Mouse (Mus musculus): ENCODE measurements around the gene Tent5b. TPM values are rescaled to one million over a fixed set of nuclear protein-coding genes. Genes with fewer than 3 reads are reported as not detected.
A peak's percentile ranks its signal among the peaks of the same experiment; 100 is the strongest.
"Not testable (repeated sequence)": the region's sequence is repeated elsewhere in the genome, so short reads cannot be mapped to it uniquely, and the experiment has no call there.

The Tent5b gene
- polyA plus RNA-seq, 1 experiment = 0.86 TPM

DNA sequence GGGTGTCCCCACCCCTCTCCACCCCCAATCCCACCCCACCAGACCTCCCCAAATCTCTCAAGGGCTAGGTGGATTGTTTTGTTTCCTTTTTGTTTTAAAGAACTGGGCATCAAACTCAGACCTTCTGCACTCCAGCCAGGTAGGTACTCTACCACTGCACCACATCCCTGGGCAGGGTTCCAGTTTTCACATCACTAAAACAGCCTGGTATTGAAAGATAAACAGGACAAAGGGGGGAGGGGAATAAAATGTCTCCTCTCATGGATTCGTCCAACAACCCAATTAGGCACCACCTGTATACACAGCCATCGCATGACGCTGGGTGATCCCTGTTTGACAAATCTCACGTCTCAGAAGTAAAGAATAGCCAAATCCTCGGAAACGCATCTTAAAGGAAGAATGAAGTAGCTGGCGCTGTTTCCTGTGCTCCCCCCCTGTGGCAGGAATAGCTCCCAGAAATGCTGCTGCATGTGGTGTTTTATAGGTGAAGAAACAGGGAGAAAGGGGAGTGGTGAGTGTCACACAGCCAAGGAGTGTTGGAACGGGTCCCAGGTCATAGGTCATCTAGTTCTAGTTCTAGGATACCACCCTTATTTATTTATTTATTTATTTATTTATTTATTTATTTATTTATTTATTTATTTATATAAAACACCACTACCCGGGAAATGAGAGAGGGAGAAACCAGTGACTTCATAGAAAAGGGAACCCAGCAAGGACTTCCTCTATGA is 25.0 kb downstream of the Tent5b start:
- H3K4me3 ChIP-seq (ENCODE audit: control insufficient read depth, insufficient read depth, low read length) = no peak overlapping the region
- no peak overlapping the region for H3K27ac ChIP-seq (ENCODE audit: control insufficient read depth, insufficient read depth, low read length)
- no peaks in the 10 kb centered on the region for H3K36me3 ChIP-seq (ENCODE audit: control insufficient read depth, insufficient read depth, low read length)
- no peak for TF ChIP-seq POLR2A (IDR thresholded peaks at IDR 0.05; ENCODE audit: control insufficient read depth, extremely low read depth, insufficient read depth, low read length, poor library complexity)
- peaks cover 38% of the 10 kb centered on the region for H3K4me1 ChIP-seq (replicated peaks; ENCODE audit: control insufficient read depth, insufficient read depth, low read length)
- H3K27me3 ChIP-seq (ENCODE audit: control insufficient read depth, insufficient read depth, low read length) = no peaks in the 10 kb centered on the region
- 90% methylated on average over 9 of the region's 9 CpGs for WGBS
- DNase-seq = no peak

DNA sequence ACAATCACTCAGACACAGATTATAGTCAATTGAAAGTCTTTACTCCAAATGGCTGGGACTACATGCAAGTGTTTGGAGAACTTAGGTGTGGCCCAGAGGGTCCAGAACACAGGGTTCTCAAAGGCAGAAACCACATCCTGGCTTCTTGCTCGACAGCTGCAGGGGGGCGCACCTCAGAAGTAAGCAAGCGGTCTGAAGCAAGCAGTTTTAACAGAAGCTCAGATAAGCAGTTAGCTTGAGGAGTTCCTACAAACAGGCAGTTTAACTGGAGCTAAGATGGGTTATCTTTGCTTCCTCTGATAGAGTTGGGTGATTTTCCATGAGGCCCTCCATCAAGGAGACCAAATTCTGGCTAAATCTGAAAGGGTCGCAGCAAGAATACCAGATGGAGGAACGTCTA is 26.6 kb downstream of the Tent5b start:
- WGBS = 1% methylated on average over 5 of the region's 5 CpGs
- H3K4me1 ChIP-seq (replicated peaks; ENCODE audit: control insufficient read depth, insufficient read depth, low read length) = peaks cover 34% of the 10 kb centered on the region
- DNase-seq = peak; percentile 75
- H3K36me3 ChIP-seq (ENCODE audit: control insufficient read depth, insufficient read depth, low read length) = no peaks in the 10 kb centered on the region
- TF ChIP-seq CTCF (IDR thresholded peaks at IDR 0.05; ENCODE audit: borderline replicate concordance, control insufficient read depth, extremely low read depth, insufficient read depth, low read length, poor library complexity) (no peak), POLR2A (IDR thresholded peaks at IDR 0.05; ENCODE audit: control insufficient read depth, extremely low read depth, insufficient read depth, low read length, poor library complexity) (no peak)
- H3K27me3 ChIP-seq (ENCODE audit: control insufficient read depth, insufficient read depth, low read length) = no peaks in the 10 kb centered on the region
- no peak overlapping the region for H3K4me3 ChIP-seq (ENCODE audit: control insufficient read depth, insufficient read depth, low read length)
- peak overlapping the region; percentile 70 for H3K27ac ChIP-seq (ENCODE audit: control insufficient read depth, insufficient read depth, low read length)

DNA sequence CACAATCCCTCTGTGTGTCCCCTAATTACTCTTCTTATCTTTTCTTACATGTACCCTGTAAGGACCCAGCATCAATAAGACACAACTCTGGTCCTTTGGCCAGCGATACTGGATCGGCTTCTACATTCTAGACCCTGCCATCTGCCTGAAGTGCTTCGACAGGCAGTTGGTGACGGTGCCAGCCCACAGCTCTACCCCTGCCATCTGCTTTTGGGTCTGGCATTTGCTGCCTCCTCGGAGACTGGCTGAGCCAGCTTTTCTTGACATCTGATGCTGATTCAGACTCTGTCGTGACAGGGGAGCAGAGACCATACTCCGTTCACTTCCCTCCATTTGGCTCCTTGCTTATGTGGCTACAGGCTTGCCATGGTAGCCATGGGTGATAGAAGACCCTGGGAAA is 29.1 kb downstream of the Tent5b start:
- H3K27ac ChIP-seq (ENCODE audit: control insufficient read depth, insufficient read depth, low read length) = no peak overlapping the region
- no peaks in the 10 kb centered on the region for H3K27me3 ChIP-seq (ENCODE audit: control insufficient read depth, insufficient read depth, low read length)
- H3K4me3 ChIP-seq (ENCODE audit: control insufficient read depth, insufficient read depth, low read length) = no peak overlapping the region
- no peak for TF ChIP-seq CTCF (IDR thresholded peaks at IDR 0.05; ENCODE audit: borderline replicate concordance, control insufficient read depth, extremely low read depth, insufficient read depth, low read length, poor library complexity)
- no peak for TF ChIP-seq POLR2A (IDR thresholded peaks at IDR 0.05; ENCODE audit: control insufficient read depth, extremely low read depth, insufficient read depth, low read length, poor library complexity)
- peaks cover 26% of the 10 kb centered on the region for H3K4me1 ChIP-seq (replicated peaks; ENCODE audit: control insufficient read depth, insufficient read depth, low read length)
- DNase-seq = no peak
- H3K36me3 ChIP-seq (ENCODE audit: control insufficient read depth, insufficient read depth, low read length) = no peaks in the 10 kb centered on the region
- 94% methylated on average over 7 of the region's 7 CpGs for WGBS

DNA sequence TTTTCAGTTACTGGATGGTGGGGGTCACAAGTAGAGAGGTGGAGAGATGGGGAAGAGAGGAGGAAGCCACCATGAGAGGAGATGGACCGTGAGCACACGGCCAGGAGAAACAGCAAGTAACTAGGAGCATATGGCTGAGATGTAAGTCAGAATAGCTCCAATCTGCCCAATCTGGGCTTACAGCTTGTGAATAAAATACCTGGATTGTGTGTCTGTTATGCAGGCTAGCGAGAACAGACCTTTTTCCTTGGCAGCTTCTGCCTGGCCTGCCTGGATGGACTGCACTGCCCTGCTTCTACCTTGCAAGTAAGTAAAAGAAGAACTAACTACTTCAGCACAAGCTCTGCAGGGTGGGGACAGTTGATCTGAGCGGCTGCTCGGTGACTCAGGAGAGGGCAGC is 31.1 kb downstream of the Tent5b start:
- no peak for TF ChIP-seq POLR2A (IDR thresholded peaks at IDR 0.05; ENCODE audit: control insufficient read depth, extremely low read depth, insufficient read depth, low read length, poor library complexity)
- TF ChIP-seq CTCF (IDR thresholded peaks at IDR 0.05; ENCODE audit: borderline replicate concordance, control insufficient read depth, extremely low read depth, insufficient read depth, low read length, poor library complexity) = no peak
- DNase-seq = no peak
- WGBS = 93% methylated on average over 5 of the region's 5 CpGs
- H3K27ac ChIP-seq (ENCODE audit: control insufficient read depth, insufficient read depth, low read length) = no peak overlapping the region
- peaks cover 20% of the 10 kb centered on the region for H3K4me1 ChIP-seq (replicated peaks; ENCODE audit: control insufficient read depth, insufficient read depth, low read length)
- no peaks in the 10 kb centered on the region for H3K36me3 ChIP-seq (ENCODE audit: control insufficient read depth, insufficient read depth, low read length)
- no peak overlapping the region for H3K4me3 ChIP-seq (ENCODE audit: control insufficient read depth, insufficient read depth, low read length)
- H3K27me3 ChIP-seq (ENCODE audit: control insufficient read depth, insufficient read depth, low read length) = no peaks in the 10 kb centered on the region

DNA sequence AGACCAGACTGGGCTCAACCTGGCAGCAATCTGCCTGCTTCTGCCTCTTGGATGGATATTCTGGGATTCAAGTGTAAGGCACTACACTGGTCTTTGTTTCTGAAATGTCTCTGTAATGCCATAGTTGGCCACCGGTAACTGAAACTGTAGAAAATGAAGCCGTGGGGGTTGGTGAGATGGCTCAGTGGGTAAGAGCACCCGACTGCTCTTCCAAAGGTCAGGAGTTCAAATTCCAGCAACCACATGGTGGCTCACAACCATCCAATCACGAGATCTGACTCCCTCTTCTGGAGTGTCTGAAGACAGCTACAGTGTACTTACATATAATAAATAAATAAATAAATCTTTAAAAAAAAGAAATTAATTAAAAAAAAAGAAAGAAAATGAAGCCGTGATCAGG is 32.6 kb downstream of the Tent5b start:
- not testable (repeated sequence) for H3K4me1 ChIP-seq (replicated peaks; ENCODE audit: control insufficient read depth, insufficient read depth, low read length); DNase-seq; H3K36me3 ChIP-seq (ENCODE audit: control insufficient read depth, insufficient read depth, low read length); H3K27ac ChIP-seq (ENCODE audit: control insufficient read depth, insufficient read depth, low read length); H3K4me3 ChIP-seq (ENCODE audit: control insufficient read depth, insufficient read depth, low read length); H3K27me3 ChIP-seq (ENCODE audit: control insufficient read depth, insufficient read depth, low read length)
- 76% methylated on average over 5 of the region's 5 CpGs for WGBS

DNA sequence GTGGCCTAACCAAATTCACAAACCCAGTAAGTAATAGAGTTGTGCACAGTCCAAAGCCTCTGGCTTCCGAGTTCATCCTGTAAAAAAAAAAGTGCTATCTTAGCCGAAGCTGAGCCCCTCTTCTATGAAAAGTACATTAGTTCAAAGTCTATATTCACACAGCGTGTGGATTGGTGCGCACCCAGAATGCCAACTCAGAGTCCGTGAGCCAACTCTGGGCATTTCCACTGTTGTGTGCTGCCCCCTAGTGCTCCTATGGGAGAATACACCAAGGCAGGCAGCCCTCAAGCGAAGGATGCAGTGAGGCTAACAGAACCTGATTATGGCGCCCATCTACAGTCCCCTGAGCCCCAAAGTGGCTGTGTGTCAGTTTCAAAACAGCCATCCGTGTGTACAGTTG is 33.0 kb downstream of the Tent5b start:
- Histone ChIP-seq H3K27me3 (ENCODE audit: control insufficient read depth, insufficient read depth, low read length) (no peaks in the 10 kb centered on the region), H3K4me3 (ENCODE audit: control insufficient read depth, insufficient read depth, low read length) (no peak overlapping the region), H3K36me3 (ENCODE audit: control insufficient read depth, insufficient read depth, low read length) (no peaks in the 10 kb centered on the region), H3K4me1 (replicated peaks; ENCODE audit: control insufficient read depth, insufficient read depth, low read length) (peaks cover 6% of the 10 kb centered on the region), H3K27ac (ENCODE audit: control insufficient read depth, insufficient read depth, low read length) (no peak overlapping the region)
- TF ChIP-seq POLR2A (IDR thresholded peaks at IDR 0.05; ENCODE audit: control insufficient read depth, extremely low read depth, insufficient read depth, low read length, poor library complexity) (no peak), CTCF (IDR thresholded peaks at IDR 0.05; ENCODE audit: borderline replicate concordance, control insufficient read depth, extremely low read depth, insufficient read depth, low read length, poor library complexity) (peak; percentile 86; the same call in 1 of the 2 replicates)
- WGBS = 11% methylated on average over 8 of the region's 8 CpGs
- peak; percentile 84 for DNase-seq
